Mouse (Mus musculus) left cerebral cortex, postnatal 14 days (tissue): ENCODE data around the gene Slc45a2. TPM values are rescaled to one million over a fixed set of nuclear protein-coding genes. Genes with fewer than 3 reads are reported as not detected.

Source experiments
- DNase-seq, 2 experiments: peaks; one replicate each; pipeline ENCODE4 v3.0.0; 2021 to 2022; ENCODE audit warnings: low spot score in 2 of 2, mixed read lengths in 1 of 2
- intact Hi-C: fragments of 180-260 bp; cut with DNase I; formaldehyde crosslinking; loops from one replicate; pipeline ENCODE4 v1.15.1; 2025
- total RNA-seq, 2 experiments: library from RNA; stranded (reverse); gene quantifications; 2 replicates each; pipeline ENCODE4 v1.2.3; 2021

Slc45a2 gene
- total RNA-seq, 2 experiments from 2014 or later: not detected

DNA sequence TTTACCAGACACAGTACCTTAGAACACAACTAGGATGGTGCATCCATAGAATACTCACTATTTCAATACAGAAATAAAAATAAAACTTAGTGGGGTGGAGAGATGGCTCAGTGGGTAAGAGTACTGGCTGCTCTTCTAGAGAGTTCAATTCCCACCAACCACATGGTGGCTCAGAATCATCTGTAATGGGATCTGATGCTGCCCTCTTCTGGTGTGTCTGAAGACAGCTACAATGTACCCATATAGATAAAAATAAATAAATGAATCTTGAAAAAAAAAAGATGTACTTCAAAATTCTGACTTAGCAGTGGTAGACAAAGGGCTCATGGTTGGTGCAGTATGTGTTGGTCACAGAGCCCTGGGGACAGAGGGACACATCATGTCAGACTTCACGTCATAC, 9.0 kb upstream of the Slc45a2 start:
- no peak for DNase-seq
- intact Hi-C loops: no loop called here

DNA sequence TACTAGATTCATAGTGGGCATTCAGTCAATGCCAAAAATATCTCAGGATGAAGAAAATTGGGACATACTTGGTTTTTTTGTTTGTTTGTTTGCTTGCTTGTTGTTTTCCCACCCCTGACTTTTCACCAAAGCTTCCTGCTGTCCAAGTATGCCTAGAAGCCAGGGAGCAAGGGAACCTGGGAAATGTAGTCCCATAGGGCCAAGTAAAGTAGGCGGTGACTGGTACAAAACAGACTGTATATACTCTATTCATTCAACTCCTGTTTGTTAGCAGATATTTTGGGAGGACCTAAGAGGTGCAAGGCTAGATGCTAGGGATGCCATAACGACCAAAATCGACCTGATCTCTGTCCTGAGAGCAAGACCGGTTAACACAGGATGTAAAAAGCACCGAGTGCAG, 689 bp upstream of the Slc45a2 start:
- intact Hi-C loops: no loop called here
- peak in 1 of 2 experiments; percentile 7 for DNase-seq

DNA sequence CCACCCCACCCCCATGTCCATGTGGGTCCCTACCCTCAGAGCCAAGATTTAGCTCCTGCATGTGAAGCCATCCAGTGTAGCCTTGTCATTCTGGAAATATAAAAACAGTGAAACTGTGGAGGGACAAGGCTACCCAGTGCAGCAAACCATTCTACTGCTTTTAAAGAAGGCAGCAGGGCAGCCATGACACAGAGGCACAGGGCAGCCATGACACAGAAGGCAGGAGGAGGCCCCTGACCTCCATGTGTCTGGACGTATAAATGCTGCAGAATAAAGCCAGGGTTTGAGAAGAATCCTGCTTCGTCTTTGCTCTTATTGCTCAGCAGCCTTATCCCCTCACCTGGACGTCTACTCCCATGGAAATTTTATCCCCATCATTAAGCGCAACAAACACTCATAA, 3.3 kb downstream of the Slc45a2 start:
- no peak for DNase-seq
- intact Hi-C loops: no loop called here

DNA sequence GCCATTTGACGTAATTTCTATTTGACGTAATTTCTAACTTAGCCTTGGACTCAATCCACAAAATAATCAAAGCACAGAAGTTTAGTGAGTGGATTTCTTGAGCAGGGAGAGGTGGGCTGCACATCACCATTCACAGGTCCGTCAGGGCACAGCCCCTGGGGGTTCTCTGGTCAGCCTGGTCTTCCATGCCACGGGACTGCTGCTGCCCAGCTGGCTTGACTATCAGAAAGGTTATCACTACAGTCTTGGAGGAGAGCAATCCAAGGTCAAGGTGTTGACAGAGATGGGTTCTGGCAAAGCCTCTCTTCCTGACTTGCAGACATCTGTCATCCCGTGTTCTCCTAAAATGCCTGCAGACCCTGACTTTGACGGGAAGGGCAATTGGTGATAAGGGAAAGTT, 4.1 kb downstream of the Slc45a2 start:
- intact Hi-C loops: no loop called here
- no peak for DNase-seq

DNA sequence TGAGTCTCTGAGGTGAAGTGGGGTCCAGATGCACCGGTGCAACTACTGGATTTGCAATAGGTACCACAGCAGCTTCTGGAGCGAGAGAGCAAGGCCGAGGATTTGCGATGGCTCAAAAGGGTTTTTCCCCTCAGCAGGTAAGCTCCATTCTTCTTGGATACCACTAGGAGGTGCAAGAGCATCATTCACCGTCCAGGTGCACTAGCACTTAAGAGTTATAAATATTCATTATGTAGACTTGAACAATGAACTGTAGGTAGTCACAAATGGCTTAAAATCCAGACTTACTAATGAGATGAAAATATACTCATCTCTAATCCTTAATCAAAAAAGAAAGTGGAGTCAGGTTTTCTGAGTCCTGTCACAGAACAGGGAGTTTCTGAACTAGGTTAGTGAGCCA, 8.2 kb downstream of the Slc45a2 start:
- intact Hi-C loops: no loop called here
- DNase-seq: no peak

DNA sequence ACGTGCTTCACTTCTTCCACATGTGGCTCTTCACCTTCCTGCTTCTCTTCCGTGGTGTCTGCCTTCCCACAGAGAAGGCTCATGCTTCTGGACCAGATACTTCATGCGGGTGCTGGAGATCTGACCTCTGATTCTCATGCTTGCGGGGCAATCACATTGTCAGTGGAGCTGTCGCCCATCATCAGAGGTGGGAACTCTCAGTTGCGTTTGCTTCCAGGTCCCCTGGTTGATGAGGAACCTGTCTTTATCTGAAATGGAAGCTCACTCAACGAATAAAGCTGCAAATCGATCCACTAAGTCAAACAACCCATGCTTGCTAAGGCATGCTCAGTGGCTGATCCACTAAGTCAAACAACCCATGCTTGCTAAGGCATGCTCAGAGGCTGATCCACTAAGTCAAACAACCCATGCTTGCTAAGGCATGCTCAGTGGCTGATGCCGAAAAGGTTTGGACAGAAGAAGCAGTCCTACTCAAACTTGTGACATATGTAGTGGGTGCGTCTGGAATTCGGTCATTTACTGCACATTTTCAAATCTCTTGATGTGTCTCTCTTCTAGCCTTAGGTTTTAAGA, 10.5 kb downstream of the Slc45a2 start:
- DNase-seq: no peak

DNA sequence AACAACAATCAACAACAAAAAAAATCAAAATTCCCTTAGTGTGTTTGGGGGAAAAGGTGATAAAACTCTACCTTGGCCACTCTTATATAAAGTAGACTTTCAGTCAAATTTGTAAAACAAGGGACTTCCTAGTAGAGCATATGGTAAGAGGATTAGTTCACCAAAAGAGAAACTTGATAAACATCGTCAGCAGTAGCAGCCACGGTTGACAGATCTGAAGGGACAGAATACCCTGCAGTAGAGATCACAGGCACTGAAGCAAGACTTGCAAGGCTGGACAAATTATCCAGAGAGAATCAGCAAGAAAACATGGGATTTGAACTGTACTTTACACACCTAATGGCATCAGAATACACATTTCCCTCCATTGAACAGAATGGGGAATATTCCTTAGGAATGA, 14.4 kb downstream of the Slc45a2 start:
- DNase-seq: no peak
- intact Hi-C loops: no loop called here

More for the DNA sequence above, 10.5 kb downstream of the Slc45a2 start:
- intact Hi-C loops: no loop called here

DNA sequence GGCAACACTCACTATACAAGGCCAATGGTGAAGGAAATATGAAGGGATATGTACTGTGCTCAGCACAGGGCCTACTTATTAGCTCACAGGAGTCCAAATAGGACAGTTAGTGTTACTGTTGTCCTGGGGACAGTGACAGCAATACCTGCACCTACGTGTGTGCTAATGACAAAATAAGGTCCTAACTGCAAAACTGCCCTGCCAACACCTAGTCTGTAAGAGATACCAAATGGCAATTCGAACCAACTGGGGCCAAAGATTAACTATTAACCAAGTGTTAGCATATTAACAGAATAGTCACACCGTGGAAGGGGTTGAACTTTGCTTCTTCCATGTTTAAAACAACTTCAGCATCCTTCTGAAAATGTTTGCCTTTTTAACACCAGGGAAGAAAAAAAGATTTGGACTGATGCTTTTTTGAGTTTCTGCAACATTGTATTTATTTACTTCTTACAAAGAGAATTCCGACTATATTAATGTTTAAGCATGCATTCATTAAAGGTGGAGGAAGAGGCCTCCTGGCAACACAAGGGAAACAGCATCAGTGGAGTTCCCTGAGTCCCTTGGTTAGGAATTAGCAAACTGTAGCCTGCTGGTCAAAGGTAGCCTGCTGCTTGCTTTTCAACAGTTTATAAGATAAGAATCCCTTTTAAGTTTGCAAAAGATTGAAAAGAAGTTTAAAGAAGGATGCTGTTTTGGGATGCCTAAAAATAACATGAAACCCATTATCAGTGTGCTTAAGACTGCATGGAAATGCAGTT, 26.5 kb downstream of the Slc45a2 start:
- DNase-seq: no peak
- intact Hi-C loops: no loop called here

DNA sequence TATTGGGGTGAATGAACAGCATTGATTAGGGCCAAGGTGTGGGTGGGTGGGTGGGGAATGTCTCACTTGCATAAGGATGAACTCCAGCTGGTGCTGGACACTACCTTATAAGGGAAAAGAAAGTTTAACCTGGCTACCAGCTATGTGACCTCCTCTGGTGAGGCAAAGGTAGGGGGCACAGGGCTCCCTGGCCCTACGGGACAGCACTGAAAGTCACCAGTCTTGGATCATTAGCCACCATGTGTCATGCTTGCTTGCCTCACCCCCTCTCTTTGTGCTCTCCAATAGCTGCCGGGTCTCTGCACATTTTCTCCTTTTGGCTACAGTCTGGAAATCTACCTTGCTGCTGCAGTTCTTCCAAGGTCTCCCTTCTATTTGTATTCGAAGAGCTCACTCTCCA, 29.7 kb downstream of the Slc45a2 start:
- intact Hi-C loops: loop anchor here (10.0 kb wide), 1 partner anchor 935 kb away; no protein-coding TSS in a partner anchor
- DNase-seq: no peak

DNA sequence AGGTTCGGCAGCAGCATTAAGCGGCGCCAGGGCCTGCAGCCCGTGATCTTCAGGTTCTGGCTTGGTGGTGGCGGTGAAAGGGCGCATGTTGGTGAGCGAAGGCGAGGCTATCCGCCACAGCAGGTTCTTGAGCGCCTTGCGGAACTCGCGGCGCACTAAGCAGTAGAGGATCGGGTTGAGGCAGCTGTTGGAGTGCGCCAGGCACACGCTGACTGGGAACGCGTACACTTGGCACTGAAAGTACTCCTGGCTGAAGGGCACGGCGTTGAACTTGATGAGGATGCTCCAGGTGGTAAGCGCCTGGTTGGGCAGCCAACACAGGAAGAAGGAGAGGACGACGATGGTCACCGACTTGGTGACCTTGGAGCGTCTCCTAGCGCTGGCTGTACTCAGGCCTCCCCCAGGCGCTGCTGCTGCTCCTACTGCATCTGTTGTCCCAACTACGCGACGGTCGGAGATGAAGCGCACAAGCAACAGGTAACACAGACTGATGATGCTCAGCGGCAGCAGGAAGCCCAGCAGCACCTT, 35.5 kb downstream of the Slc45a2 start:
- DNase-seq: peak in 1 of 2 experiments; percentile 15
- intact Hi-C loops: loop anchor here (2.0 to 10.0 kb wide), 3 partner anchors 115 to 929 kb away; no protein-coding TSS in a partner anchor

DNA sequence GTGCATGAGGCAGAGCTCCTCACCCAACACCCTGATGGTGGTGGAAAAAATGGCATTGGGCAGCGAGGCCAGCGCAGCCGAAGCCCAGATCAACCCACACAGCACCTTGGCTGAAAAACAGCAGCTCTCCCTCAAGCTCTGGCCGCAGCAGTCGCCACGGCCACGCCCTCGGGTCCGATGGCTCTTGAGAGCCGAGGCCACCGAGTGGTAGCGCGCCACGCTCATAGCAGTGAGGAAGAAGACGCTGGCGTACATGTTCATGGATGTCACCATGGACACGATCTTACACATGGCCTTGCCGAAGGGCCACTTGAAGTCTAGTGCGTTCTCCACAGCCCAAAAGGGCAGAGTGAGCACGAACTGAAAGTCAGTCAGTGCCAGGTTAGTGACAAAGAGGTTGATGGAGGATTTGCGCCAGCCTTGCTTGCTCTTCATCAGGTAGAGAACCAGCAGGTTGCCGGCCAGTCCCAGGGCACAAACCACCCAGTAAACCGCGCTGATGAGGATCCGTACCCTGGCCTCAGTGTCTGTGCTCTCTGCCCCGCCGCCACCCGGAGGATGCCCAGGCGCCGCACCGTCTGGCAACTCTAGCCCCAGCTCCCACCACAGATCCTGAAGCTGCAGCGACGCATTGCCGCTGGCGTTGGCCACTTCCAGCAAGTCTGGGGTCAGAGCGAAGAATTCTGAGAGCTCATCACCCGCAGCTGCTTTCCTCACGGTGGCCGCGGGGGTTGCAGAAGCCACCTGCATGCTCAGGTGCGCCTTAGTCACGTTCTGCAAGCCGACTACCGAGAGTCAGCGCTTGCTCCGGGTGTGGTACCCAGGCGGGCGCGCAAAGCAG, 36.2 kb downstream of the Slc45a2 start:
- intact Hi-C loops: loop anchor here (2.0 to 10.0 kb wide), 3 partner anchors 116 to 928 kb away; no protein-coding TSS in a partner anchor
- peak in 1 of 2 experiments; percentile 19 for DNase-seq

DNA sequence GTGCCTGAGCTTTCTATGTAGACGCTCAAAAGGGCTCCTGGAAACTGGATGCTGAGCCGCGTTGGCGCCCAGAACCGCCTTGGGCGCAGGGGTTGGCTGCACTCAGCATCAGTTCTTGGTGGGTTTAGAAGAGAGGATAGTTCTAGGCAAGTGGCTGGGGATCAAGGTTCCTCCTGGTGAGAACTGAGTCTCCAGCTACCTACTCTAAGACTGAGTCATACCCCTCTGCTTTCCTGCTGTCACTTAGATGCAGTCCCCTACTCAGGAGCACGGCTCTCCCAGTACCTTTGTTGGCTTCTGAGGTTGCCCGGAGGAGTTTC, 36.8 kb downstream of the Slc45a2 start:
- intact Hi-C loops: loop anchor here (2.0 to 10.0 kb wide), 3 partner anchors 117 to 927 kb away; no protein-coding TSS in a partner anchor
- DNase-seq: no peak

DNA sequence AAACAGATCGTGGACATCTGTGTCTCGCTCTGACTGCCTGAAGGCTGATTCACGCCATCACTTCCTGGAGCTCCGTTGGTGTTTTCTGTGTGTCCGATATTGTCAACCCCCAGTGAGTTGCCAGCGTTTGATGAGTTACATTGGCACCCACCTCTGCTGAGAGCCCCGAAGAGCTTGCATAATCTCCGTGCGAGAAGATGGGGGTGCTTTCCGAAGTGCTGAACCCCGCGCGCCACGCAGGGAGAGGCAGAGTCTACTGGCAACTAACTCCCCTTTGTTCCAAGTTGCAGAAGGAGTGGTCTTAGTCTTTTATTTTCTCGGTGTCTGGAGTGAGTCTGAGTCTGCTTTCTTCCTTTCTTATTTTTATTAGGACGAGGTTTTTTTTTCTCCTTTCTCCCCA, 37.2 kb downstream of the Slc45a2 start, which contains the start of gene Rxfp3:
Gene Rxfp3, minus strand, starts transcription at position 281 of the 400 bp plus-strand sequence.
- intact Hi-C loops: loop anchor here (2.0 to 10.0 kb wide), 4 partner anchors 117 to 927 kb away; no protein-coding TSS in a partner anchor
- peak in 1 of 2 experiments; percentile 11 for DNase-seq

DNA sequence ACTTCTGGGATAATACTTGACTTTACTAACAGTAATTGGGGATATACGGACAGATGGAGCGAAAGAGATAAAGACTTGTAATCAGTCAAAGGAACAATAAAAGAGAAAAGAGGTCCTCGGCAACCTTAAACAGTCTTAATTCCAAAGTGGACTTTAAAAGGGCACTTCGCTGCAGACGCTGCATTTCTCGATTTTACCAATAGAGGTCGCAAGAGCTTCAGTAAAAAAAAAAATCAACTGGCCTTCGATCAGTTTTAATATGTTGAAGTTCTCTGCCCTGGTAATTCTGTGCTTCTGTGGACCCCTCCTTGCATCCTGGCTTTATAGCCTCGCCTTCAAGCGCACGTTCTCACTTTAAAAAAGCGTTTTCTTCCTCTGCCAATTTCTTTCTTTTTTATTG, 38.0 kb downstream of the Slc45a2 start:
- peak; percentile 31 to 65 for DNase-seq
- intact Hi-C loops: loop anchor here (2.0 to 10.0 kb wide), 3 partner anchors 284 to 926 kb away; no protein-coding TSS in a partner anchor

DNA sequence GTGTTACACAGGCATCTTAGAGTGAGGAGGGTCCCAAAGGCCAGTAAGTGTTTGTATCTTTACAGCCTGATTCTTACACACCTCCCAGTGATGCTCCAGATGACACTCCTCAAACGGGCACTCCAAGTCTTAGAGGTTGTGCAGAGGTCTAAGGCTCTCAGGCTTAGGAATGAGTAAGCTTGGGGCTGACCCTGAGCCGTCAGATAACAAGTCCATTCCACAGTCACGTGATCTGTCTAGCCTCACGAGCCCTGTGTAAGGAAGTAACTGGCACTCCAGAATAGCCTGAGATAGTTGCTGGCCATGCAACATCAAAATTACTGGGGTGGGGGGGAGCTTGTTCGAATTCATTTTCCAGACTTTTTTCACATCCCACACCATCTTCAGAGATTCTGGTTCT, 39.5 kb downstream of the Slc45a2 start:
- no peak for DNase-seq
- intact Hi-C loops: no loop called here

DNA sequence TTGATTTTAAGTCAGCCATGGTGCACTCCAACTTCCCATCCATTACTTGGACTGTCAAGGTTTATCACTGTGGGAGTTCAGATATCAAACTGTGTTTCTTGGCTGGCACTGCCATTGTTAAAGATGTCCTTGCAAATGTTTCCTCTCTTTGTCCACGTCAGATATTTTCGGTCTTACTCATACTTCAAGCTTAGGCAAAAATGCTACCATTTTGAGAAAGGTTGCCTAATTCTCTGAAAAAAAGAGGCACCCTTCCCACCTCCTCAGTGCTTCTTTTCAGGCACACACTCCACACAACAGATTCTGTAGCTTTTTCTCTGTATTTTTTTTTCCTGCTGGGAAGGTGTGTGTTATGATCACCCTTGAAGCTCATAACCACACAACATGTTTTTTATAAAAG, 40.7 kb downstream of the Slc45a2 start:
- no peak for DNase-seq
- intact Hi-C loops: no loop called here

DNA sequence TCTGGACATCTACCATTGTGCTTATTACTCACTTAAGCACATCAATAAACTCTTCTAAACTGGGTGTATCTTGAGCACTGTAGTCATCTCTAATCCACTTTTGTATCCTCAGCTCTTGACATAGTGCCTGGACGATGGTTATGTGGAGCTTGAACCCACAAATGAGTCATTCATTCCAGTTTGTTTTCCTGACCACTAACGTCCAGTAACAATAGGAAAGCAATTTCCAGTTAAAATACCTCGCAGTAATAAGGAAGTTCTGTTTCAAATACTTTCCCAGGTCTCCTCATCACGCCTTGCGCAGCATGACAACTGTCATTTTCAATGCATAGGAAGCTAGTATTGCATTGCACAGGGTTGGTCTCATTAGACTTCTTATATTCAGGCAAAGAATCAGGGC, 42.3 kb downstream of the Slc45a2 start:
- intact Hi-C loops: no loop called here
- no peak for DNase-seq

DNA sequence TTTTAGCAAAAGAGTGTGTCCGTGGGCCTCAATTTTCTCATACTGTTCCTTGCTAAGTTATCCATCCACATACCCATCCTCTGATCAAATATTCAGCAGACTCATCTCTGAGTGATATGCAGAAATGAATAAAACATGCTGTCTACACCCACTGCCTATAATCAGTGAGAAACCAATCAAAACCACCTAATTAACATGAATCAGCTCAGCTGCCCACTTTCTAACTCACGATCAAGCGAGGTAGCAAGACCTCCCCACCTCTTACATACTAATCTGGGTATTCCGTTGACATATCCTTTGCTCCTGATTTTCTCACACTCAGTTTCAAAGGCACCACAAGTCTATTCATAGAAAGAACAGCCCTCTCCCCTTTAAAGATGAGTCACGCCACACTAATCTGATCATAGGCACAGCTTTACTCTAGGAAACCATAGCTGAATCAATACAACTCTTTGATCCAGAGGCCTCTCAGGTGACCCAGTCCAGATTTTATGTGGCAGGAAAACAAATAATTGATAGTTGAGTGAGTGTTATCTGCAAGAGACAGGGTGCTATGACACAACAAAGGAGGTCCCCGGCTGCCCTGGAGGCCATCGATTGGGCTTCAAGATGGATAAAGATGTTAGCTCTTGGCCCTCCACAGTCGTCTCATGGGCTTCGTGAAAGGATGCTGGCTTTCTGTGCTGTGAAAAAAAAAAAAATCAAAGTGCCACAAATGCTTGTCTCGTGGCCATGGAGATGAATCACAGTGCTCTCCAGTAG, 53.3 kb downstream of the Slc45a2 start:
- DNase-seq: no peak
- intact Hi-C loops: no loop called here

DNA sequence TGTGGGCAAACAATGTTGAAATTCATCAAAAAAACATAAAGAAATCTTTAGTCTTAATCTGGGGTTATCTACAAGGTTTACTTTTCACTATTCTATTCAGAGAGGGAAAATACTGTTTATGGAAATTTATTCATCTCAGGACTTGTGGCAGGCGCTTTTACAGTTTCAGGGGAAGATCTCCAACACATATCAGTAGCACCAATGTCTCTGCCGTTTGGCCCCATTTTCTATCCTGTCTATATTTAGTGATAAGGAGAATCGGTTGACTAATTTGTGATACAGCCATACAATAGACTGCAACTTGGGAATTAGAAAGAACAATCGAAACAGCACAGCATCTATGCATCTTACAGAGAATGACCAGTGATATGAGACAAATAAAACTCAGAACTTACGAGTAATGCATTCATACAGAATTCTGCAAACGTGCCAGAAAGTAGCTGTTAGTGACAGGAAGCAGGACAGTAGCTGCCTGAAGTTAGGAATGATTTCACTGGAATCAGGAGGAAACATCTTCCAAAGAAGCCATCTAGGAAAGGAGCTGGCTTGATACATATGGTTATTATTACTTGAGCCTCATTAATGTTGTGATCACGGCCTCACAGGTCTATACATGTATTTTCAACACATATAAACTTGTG, 54.0 kb downstream of the Slc45a2 start:
- DNase-seq: no peak
- intact Hi-C loops: no loop called here
